Mouse (Mus musculus): ENCODE data around the gene Ipo4. TPM values are rescaled to one million over a fixed set of nuclear protein-coding genes. Genes with fewer than 3 reads are reported as not detected.

Ipo4 gene
- polyA plus RNA-seq, 1 experiment from 2014 or later, result 78.9 TPM

DNA sequence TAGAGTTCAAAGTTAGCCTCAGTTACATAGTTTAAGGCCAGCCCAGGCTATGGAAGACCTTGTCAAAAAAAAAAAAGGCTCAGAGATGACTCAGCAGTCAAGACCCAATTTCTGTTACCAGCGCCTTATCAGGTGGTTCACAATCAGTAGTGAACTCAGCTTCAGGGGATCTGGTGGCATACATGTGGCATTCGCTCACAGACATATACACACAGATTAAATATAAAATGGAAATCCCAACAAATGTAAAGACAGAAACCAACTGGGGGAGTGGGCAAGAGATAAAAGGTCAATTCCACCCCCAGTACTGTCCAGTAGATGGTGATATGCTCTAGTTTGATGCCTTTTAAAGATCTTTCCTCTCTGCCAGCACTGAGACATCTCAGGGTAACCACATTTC lies 49.6 kb downstream of the Ipo4 start:
- Histone ChIP-seq H3K36me3 (peaks cover 38% of the 10 kb centered on the region), H3K9me3 (no peaks in the 10 kb centered on the region), H3K4me1 (replicated peaks) (peaks cover 16% of the 10 kb centered on the region), H3K9ac (replicated peaks) (no peak overlapping the region), H3K4me2 (no peak overlapping the region), H3K27me3 (peaks cover 7% of the 10 kb centered on the region; the same call in 1 of the 2 replicates), H3K4me3 (replicated peaks) (no peak overlapping the region), H3K27ac (no peak overlapping the region)
- ATAC-seq (ENCODE audit: insufficient number of reproducible peaks, insufficient read depth, low FRiP score, low TSS enrichment, low read depth), result no peak
- 98% methylated on average over 2 of the region's 2 CpGs for WGBS

DNA sequence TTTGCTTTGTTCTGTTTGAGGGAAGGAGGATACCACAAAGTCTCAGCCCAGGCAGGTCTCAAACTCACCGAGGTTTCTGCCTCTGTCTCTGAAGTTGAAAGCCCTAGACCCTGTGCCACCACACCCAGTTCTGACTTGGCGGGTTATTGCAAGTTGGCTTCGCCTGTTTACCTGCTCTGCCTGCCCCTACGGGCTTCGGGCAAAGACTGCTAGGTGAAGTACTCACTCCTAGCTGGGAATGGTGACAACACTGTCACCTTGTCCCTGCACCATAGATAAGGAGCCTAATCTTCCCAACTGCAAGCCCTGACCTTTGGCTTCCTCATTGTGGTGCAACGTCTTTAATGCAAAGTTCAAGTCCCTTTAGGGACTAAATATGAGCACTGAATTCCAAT lies 50.2 kb downstream of the Ipo4 start:
- H3K9me3 ChIP-seq, result no peaks in the 10 kb centered on the region
- peaks cover 7% of the 10 kb centered on the region; the same call in 1 of the 2 replicates for H3K27me3 ChIP-seq
- peaks cover 16% of the 10 kb centered on the region for H3K4me1 ChIP-seq (replicated peaks)
- H3K27ac ChIP-seq, result no peak overlapping the region
- no peak for ATAC-seq (ENCODE audit: insufficient number of reproducible peaks, insufficient read depth, low FRiP score, low TSS enrichment, low read depth)
- 58% methylated on average over 6 of the region's 6 CpGs for WGBS
- H3K4me2 ChIP-seq, result peak overlapping the region; percentile 91
- 0 out of 2 replicates have a peak overlapping the region, but pooled peaks have one; percentile 48 for H3K4me3 ChIP-seq (replicated peaks)
- no peak overlapping the region for H3K9ac ChIP-seq (replicated peaks)
- H3K36me3 ChIP-seq, result peaks cover 44% of the 10 kb centered on the region

DNA sequence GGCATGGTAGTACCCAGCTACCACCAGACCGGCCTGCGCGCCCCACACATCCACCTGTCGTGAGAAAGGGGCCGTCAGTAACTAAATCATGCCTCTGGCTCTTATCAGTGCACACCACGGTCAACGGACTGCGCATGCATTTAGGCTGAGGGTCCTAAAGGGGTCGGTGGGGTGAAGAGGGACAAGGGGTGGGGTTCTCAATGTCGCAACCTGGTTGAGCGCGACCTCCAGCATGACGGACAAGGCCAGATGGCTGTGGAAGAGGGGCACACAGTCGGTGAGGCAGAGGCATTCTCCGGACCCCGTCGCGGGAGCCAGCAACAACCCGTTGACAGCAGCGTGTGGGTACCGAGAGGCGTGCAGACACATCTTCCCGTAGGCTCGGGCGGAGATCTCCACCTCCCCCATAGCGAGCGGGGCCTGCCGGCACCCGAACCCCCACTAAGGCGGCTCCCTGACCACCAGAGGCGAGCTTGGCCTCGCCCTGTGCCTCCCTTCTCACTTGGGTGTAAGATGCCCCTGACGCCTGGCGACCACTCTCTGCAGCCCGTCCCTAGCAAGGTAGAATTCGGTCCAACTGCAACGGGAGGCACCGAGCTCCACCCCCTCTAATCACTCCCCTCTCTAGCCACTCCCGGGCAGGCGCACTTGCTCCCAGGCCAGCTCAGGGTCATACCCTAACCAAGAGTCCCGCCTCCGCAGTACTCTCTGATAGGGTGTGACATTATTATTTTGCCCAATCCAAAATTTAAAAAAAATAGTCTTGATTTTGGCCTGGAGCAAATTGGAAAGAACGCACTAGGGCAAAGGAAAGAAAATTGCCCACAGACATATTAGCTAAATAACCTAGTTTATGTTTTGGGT lies 50.8 kb downstream of the Ipo4 start, which contains the start of gene Emc9:
Gene Emc9, minus strand, starts transcription at position 601 of the 864 bp plus-strand sequence.
- H3K27ac ChIP-seq, result no peak within 1 kb of the TSS
- H3K4me2 ChIP-seq, result peak within 1 kb of the TSS; percentile 91
- H3K9ac ChIP-seq (replicated peaks), result peak within 1 kb of the TSS; percentile 64
- WGBS, result 2% methylated on average over 43 of the region's 43 CpGs
- H3K36me3 ChIP-seq, result peaks cover 50% of the 10 kb centered on the region
- H3K27me3 ChIP-seq, result peaks cover 7% of the 10 kb centered on the region; the same call in 1 of the 2 replicates
- ATAC-seq (ENCODE audit: insufficient number of reproducible peaks, insufficient read depth, low FRiP score, low TSS enrichment, low read depth), result peak; percentile 85
- H3K4me3 ChIP-seq (replicated peaks), result peak within 1 kb of the TSS; percentile 48
- H3K9me3 ChIP-seq, result no peaks in the 10 kb centered on the region
- peaks cover 12% of the 10 kb centered on the region for H3K4me1 ChIP-seq (replicated peaks)

DNA sequence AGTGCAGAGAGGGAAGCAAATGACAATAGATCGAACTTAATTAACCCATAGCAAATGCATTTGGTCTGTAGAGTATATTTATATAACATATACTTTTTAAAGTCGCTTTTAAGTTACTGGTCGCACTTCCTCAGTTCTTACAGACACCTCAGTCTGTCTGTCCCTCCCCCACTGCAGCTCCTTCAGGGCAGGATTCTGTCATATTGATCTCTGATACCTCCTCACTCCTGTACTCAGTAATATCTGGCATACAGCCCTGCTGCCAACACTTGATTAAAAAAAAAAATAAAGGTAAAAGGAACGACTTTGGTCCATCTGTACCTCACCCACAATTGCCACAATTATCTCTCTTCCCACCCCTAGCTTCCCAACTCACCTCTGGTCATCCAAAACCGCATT lies 51.5 kb downstream of the Ipo4 start:
- no peak for ATAC-seq (ENCODE audit: insufficient number of reproducible peaks, insufficient read depth, low FRiP score, low TSS enrichment, low read depth)
- no peak overlapping the region for H3K9ac ChIP-seq (replicated peaks)
- H3K4me3 ChIP-seq (replicated peaks), result peak overlapping the region; percentile 48
- no peak overlapping the region for H3K27ac ChIP-seq
- peaks cover 52% of the 10 kb centered on the region for H3K36me3 ChIP-seq
- H3K4me2 ChIP-seq, result peak overlapping the region; percentile 91
- H3K9me3 ChIP-seq, result no peaks in the 10 kb centered on the region
- H3K27me3 ChIP-seq, result peaks cover 7% of the 10 kb centered on the region; the same call in 1 of the 2 replicates
- 37% methylated on average over 5 of the region's 5 CpGs for WGBS
- H3K4me1 ChIP-seq (replicated peaks), result peaks cover 9% of the 10 kb centered on the region

DNA sequence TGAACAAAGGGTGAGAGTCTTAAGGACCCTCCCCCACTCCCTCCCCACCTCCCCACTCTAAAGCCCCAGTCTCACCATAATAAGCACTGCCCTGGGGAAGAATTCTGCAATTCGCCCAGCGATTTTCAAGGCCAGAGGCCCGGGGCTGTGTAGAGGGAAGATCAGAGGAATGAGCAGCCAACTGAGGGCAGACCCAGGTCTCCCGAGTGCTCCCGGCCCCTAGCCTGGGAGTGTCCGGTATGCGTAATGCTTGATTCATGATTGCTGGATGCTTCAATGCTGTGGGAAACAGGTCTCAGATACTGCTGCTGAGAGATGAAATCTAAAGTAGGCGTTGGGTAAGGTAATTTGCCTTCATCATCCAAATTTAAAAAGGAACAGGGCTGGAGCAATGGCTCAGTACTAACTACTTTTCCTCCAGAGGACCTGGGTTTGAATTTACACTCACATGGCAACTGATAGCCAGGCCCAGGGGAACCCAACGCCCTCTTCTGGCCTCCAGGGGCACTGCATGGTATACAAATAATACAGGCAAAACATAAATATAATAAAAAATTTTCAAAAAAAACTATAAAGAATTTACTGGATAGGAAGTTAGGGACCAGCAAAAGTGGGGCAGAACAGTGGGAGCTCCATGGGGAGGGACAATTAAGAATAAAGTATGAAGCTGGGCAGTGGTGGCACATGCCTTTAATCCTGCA lies 53.6 kb downstream of the Ipo4 start:
- no peak overlapping the region for H3K4me3 ChIP-seq (replicated peaks)
- H3K9me3 ChIP-seq, result no peaks in the 10 kb centered on the region
- no peak overlapping the region for H3K9ac ChIP-seq (replicated peaks)
- no peak overlapping the region for H3K27ac ChIP-seq
- H3K36me3 ChIP-seq, result peaks cover 32% of the 10 kb centered on the region
- H3K4me2 ChIP-seq, result no peak overlapping the region
- ATAC-seq (ENCODE audit: insufficient number of reproducible peaks, insufficient read depth, low FRiP score, low TSS enrichment, low read depth), result no peak
- peaks cover 18% of the 10 kb centered on the region for H3K4me1 ChIP-seq (replicated peaks)
- peaks cover 7% of the 10 kb centered on the region; the same call in 1 of the 2 replicates for H3K27me3 ChIP-seq
- 78% methylated on average over 9 of the region's 9 CpGs for WGBS

DNA sequence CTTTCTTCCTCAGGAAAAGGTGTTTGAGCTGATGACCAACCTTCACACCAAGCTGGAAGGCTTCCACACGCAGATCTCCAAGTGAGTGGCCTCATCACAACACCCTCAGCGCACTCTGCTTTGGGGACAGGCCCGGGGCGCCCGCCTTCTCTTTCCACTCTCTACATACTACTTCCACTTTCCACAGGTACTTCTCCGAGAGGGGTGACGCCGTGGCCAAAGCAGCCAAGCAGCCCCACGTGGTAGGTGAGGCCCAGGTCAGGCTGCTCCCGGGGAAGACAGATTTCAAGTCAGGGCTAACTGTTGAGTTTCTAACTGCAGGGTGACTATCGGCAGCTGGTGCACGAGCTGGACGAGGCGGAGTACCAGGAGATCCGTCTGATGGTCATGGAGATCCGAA lies 55.0 kb downstream of the Ipo4 start:
- peaks cover 20% of the 10 kb centered on the region for H3K4me1 ChIP-seq (replicated peaks)
- 93% methylated on average over 16 of the region's 16 CpGs for WGBS
- H3K9ac ChIP-seq (replicated peaks), result no peak overlapping the region
- H3K4me3 ChIP-seq (replicated peaks), result no peak overlapping the region
- no peak overlapping the region for H3K4me2 ChIP-seq
- peaks cover 7% of the 10 kb centered on the region; the same call in 1 of the 2 replicates for H3K27me3 ChIP-seq
- no peaks in the 10 kb centered on the region for H3K9me3 ChIP-seq
- ATAC-seq (ENCODE audit: insufficient number of reproducible peaks, insufficient read depth, low FRiP score, low TSS enrichment, low read depth), result no peak
- H3K36me3 ChIP-seq, result peaks cover 27% of the 10 kb centered on the region
- no peak overlapping the region for H3K27ac ChIP-seq

DNA sequence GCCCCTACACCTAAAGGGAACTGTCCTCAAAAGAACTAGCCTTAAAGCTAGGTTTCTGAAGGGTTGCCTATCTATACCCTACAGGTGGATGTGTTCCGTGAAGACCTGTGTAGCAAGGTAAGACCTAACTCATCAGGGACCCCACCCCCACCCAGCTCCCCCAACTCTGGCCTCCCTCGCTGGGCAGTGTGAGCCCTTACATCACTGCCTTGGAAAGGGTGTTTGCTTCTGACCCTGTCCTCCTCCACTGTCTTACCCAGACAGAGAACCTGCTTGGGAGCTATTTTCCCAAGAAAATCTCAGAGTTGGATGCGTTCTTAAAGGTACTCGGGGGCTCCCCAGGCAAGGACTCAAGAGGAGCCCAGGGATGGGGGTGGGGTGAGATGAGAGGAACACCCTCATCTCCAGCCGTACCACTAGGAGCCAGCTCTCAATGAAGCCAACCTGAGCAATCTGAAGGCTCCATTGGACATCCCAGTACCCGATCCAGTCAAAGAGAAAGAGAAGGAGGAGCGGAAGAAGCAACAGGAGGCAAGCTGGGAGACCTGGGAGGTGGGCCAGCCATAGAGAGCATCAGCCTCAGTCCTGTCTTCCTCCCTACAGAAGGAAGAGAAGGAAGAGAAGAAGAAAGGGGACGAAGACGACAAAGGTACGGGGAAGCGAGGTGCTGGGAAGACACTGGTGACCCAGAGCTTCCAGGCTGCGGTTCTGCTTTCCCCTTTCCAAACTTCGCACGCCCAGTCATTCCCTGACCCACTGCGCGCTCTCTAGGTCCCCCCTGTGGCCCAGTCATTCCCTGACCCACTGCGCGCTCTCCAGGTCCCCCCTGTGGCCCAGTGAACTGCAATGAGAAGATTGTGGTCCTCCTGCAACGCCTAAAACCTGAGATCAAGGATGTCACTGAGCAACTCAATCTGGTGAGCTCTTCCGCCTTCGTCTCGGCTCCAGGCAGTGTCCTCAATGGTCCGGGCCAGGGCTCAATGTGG lies 56.0 kb downstream of the Ipo4 start:
- Histone ChIP-seq H3K36me3 (peaks cover 27% of the 10 kb centered on the region), H3K4me3 (replicated peaks) (no peak overlapping the region), H3K4me1 (replicated peaks) (peaks cover 19% of the 10 kb centered on the region), H3K27ac (no peak overlapping the region), H3K9me3 (no peaks in the 10 kb centered on the region), H3K4me2 (no peak overlapping the region), H3K9ac (replicated peaks) (no peak overlapping the region), H3K27me3 (peaks cover 7% of the 10 kb centered on the region; the same call in 1 of the 2 replicates)
- ATAC-seq (ENCODE audit: insufficient number of reproducible peaks, insufficient read depth, low FRiP score, low TSS enrichment, low read depth), result no peak
- WGBS, result 85% methylated on average over 23 of the region's 23 CpGs

DNA sequence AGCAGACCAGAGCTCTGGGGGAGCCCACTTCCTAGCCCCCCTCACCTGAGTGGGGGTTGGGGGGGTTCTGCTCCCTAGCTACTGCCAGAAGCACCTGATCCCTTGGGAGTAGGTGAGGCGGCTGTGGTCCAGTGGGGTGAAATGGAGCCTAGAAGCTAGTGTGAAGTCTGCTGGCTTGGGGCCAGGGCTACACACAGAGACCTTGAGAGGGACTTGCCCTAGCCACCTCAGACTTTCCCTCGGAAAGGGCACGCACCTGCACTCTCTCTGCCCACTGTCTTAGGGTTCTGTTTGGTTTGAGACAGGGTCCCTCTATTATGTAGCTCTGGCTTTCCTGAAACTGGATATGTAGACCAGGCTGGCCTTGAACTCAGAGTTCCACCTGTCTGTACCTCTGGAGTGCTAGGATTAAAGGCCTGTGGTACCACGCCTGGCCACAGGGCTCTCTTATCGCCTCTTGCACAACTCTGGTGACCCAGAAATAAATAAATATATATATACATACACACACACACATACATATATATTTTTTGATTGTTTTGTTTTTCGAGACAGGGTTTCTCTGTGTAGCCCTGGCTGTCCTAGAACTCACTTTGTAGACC lies 57.0 kb downstream of the Ipo4 start:
- peaks cover 15% of the 10 kb centered on the region for H3K4me1 ChIP-seq (replicated peaks)
- H3K4me2 ChIP-seq, result peak overlapping the region; percentile 85
- peak overlapping the region; percentile 64 for H3K4me3 ChIP-seq (replicated peaks)
- H3K9ac ChIP-seq (replicated peaks), result peak overlapping the region; percentile 79
- H3K27me3 ChIP-seq, result no peaks in the 10 kb centered on the region
- no peaks in the 10 kb centered on the region for H3K9me3 ChIP-seq
- WGBS, result 35% methylated on average over 6 of the region's 6 CpGs
- peak overlapping the region; percentile 86 for H3K27ac ChIP-seq
- peaks cover 27% of the 10 kb centered on the region for H3K36me3 ChIP-seq
- ATAC-seq (ENCODE audit: insufficient number of reproducible peaks, insufficient read depth, low FRiP score, low TSS enrichment, low read depth), result peak; percentile 49

DNA sequence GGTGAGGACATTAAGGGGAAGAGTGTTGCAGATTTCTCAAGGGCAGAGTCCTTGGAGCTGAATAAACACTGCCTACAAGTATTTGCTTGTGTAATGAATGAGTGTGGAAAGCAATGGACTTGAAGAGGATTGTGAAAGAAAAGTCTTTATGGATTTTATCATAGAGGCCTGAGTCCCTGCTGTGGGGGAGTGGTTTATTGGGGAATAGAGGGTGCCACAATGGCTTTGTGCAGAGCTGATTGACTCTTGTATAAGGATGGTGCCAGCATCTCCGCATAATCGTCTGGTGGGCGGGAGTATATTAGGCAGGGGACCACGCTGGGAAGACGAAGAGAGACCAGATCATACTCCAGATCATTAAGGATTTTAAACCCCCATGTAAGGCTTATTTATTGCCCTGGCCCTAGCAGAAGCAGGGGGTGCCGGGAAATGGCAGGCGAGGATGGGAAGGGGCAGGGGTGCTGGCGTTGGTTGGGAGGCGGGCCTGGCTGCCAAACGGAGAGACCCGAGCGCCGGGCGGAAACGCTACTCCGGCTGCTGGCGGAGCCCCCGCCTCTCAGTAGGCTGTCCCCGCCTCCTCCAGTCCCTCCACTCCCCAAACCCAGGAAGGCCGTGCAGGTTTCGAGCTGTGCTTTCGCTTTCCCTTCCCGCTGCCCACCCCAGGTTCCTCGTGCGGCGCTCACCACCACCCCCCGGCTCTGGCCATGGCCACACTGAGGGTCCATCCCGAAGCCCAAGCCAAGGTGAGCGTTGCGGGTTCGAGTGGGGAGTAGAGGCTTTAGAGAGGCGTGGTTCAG lies 57.7 kb downstream of the Ipo4 start, which contains the start of gene Psme1:
Gene Psme1, plus strand, starts transcription at position 253 of the 797 bp plus-strand sequence.
- peaks cover 15% of the 10 kb centered on the region for H3K4me1 ChIP-seq (replicated peaks)
- peaks cover 27% of the 10 kb centered on the region for H3K36me3 ChIP-seq
- H3K9me3 ChIP-seq, result no peaks in the 10 kb centered on the region
- H3K9ac ChIP-seq (replicated peaks), result peak within 1 kb of the TSS; percentile 79
- H3K27me3 ChIP-seq, result no peaks in the 10 kb centered on the region
- WGBS, result 1% methylated on average over 32 of the region's 32 CpGs
- H3K4me2 ChIP-seq, result peak within 1 kb of the TSS; percentile 85
- peak within 1 kb of the TSS; percentile 86 for H3K27ac ChIP-seq
- ATAC-seq (ENCODE audit: insufficient number of reproducible peaks, insufficient read depth, low FRiP score, low TSS enrichment, low read depth), result peak; percentile 83
- peak within 1 kb of the TSS; percentile 64 for H3K4me3 ChIP-seq (replicated peaks)

Data from limb, embryonic 12.5 days (tissue).